In the genomic region with DNA sequence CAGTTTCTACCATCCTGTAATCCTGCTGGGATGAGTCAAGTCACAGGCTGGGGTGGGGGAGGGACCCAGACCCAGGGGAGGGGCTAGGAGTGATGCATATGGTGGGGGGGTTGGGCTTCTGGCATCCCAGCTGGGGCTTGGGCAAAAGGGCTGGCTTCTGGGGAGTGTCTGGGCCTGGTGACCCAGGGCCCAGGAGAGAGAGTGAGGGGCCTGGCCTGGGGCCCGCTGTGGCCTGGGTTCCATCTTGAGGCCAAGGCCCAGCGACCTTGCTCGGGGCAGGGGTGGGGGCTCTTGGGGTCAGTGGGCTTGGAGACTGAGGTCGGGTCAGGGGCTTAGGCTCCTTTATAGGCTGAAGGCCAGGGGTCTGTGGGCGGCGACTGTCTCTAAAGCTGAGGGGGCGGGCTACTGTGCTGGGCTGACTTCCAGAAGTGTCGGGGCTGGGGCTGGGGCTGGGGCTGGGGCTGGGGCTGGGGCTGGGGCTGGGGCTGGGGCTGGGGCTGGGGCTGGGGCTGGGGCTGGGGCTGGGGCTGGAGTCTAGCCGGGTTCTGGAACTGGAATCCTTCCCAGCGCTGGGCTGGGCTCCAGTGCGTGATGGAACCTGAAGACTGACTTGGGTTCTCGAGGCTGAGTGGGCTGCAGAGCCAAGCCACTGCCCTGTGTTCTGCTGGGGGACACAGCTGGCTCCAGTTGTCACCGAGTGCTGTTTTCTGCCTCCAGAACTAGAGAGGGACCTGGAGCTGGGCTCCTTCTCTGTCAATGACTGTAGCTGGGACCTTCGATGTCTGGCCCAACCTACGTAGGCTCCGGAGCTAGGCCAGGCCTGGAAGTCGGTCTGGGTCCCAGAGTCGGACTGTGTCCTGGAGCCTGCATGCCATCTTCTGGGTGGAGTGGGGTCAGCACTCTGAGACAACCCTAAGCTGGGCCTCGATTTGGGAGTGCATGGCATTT, we compare ENCODE assay signal across 9 mouse cellular contexts. TPM values are rescaled to one million over a fixed set of nuclear protein-coding genes. Genes with fewer than 3 reads are reported as not detected.
DNase-seq lines count a peak whose midpoint lies in the region; ATAC-seq lines count a peak whose summit lies in the region.
"Had no signal": no experiment of that assay in that cellular context is flagged by ENCODE, and none has a peak within 500 bp of the region (broad histone marks: within the 10 kb centered on the region; RNA-seq: fewer than 3 reads in every experiment).

No protein-coding gene starts in this region.

- no peaks in the 10 kb centered on the region for H3K9me3 ChIP-seq in embryonic facial prominence, embryonic 11.5 days (replicated peaks; ENCODE audit: control insufficient read depth, low read length)
- H3K9me3 ChIP-seq in hindbrain, embryonic 12.5 days (replicated peaks), result no peaks in the 10 kb centered on the region
- H3K9me3 ChIP-seq: megakaryocyte, embryonic 14.5 days had no signal

- no peaks in the 10 kb centered on the region for H3K36me3 ChIP-seq in embryonic facial prominence, embryonic 11.5 days (replicated peaks; ENCODE audit: control insufficient read depth, insufficient read depth, low read depth, low read length)
- no peaks in the 10 kb centered on the region for H3K36me3 ChIP-seq in hindbrain, embryonic 12.5 days

- H3K27me3 ChIP-seq in embryonic facial prominence, embryonic 11.5 days (ENCODE audit: control insufficient read depth, insufficient read depth, low read length), result peaks cover 10% of the 10 kb centered on the region; the same call in 1 of the 2 replicates
- peaks cover 47% of the 10 kb centered on the region for H3K27me3 ChIP-seq in hindbrain, embryonic 12.5 days
- H3K27me3 ChIP-seq: megakaryocyte, embryonic 14.5 days had no signal

- 35% methylated on average over 18 of the region's 19 CpGs for WGBS in embryonic facial prominence, embryonic 11.5 days
- 35% methylated on average over 16 of the region's 19 CpGs for WGBS in hindbrain, embryonic 12.5 days

- no peak overlapping the region for H3K4me3 ChIP-seq in embryonic facial prominence, embryonic 11.5 days (ENCODE audit: low read depth, low read length)
- no peak overlapping the region; the same call in 1 of the 2 replicates for H3K4me3 ChIP-seq in hindbrain, embryonic 12.5 days
- H3K4me3 ChIP-seq: megakaryocyte, embryonic 14.5 days had no signal

- peak; percentile 44; the same call in 1 of the 2 replicates for ATAC-seq in embryonic facial prominence, embryonic 11.5 days (replicated peaks; ENCODE audit: insufficient number of reproducible peaks, low FRiP score, low TSS enrichment, low read depth)
- no peak; the same call in 1 of the 2 replicates for ATAC-seq in hindbrain, embryonic 12.5 days (ENCODE audit: low FRiP score)

- H3K27ac ChIP-seq in embryonic facial prominence, embryonic 11.5 days (replicated peaks; ENCODE audit: low read depth, low read length), result no peak overlapping the region
- H3K27ac ChIP-seq in hindbrain, embryonic 12.5 days, result no peak overlapping the region

- peak overlapping the region; percentile 18 for H3K9ac ChIP-seq in embryonic facial prominence, embryonic 11.5 days (replicated peaks; ENCODE audit: low read length)
- 0 out of 2 replicates have a peak overlapping the region, but pooled peaks have one; percentile 15 for H3K9ac ChIP-seq in hindbrain, embryonic 12.5 days

- peaks cover 5% of the 10 kb centered on the region for H3K4me1 ChIP-seq in embryonic facial prominence, embryonic 11.5 days (ENCODE audit: control insufficient read depth, insufficient read depth, low read length)
- peaks cover 11% of the 10 kb centered on the region for H3K4me1 ChIP-seq in hindbrain, embryonic 12.5 days

- peak; percentile 57 to 71 for DNase-seq in kidney, postnatal 4 days
- DNase-seq in kidney, adult 9 months, result no peak
- peak; percentile 45 for DNase-seq in embryonic facial prominence, embryonic 11.5 days (ENCODE audit: low spot score)
- peak; percentile 49 for DNase-seq in neural tube, embryonic 10.5 days (ENCODE audit: extremely low spot score, low spot score)
- DNase-seq in adrenal gland, postnatal 10 days, result no peak
- DNase-seq in layer of hippocampus, postnatal 14 days (ENCODE audit: low spot score in 2 of 2), result no peak

- no peak overlapping the region; the same call in 1 of the 2 replicates for H3K4me2 ChIP-seq in embryonic facial prominence, embryonic 11.5 days (ENCODE audit: low read depth, low read length)
- H3K4me2 ChIP-seq in hindbrain, embryonic 12.5 days (replicated peaks), result no peak overlapping the region

RNA-seq across cellular contexts. Expression of gene Tbxa2r, which starts 7.1 kb away (rescaled TPM):
- 1.4 and 2.1 TPM in 2 replicates for polyA plus RNA-seq in embryonic facial prominence, embryonic 11.5 days (2014; fragmentation: Nextera tagmentation; extraction: Ambion mirVana)
- 2.7 and 3.1 TPM in 2 replicates for polyA plus RNA-seq in hindbrain, embryonic 12.5 days (2016; fragmentation: Nextera tagmentation; extraction: Ambion mirVana)
- 10 to 100 TPM; 24.5 to 31.8 TPM for total RNA-seq in adrenal gland, postnatal 10 days (2021)
- total RNA-seq in layer of hippocampus, postnatal 14 days (2021), result 1 to 10 TPM; 1.8 to 2.2 TPM

RNA-seq across cellular contexts. Expression of gene Gipc3, which starts 7.4 kb away (rescaled TPM):
- not detected in 2 replicates for polyA plus RNA-seq in embryonic facial prominence, embryonic 11.5 days (2014; fragmentation: Nextera tagmentation; extraction: Ambion mirVana)
- polyA plus RNA-seq in hindbrain, embryonic 12.5 days (2016; fragmentation: Nextera tagmentation; extraction: Ambion mirVana), result not detected in 2 replicates
- total RNA-seq in adrenal gland, postnatal 10 days (2021), result 1 to 10 TPM; 3.6 to 4.0 TPM
- total RNA-seq in layer of hippocampus, postnatal 14 days (2021), result 1 to 10 TPM; 1.4 to 1.5 TPM
- total RNA-seq: common myeloid progenitor, adult 5-6 weeks had no signal

RNA-seq across cellular contexts. Expression of gene Hmg20b, which starts 14.6 kb away (rescaled TPM):
- 97.9 and 103 TPM in 2 replicates for polyA plus RNA-seq in embryonic facial prominence, embryonic 11.5 days (2014; fragmentation: Nextera tagmentation; extraction: Ambion mirVana)
- polyA plus RNA-seq in hindbrain, embryonic 12.5 days (2016; fragmentation: Nextera tagmentation; extraction: Ambion mirVana), result 92.0 and 93.4 TPM in 2 replicates
- total RNA-seq in adrenal gland, postnatal 10 days (2021), result 10 to 100 TPM; 81.2 to 97.5 TPM
- 10 to 100 TPM; 24.0 to 40.0 TPM for total RNA-seq in layer of hippocampus, postnatal 14 days (2021)

RNA-seq across cellular contexts. Expression of gene Cactin, which starts 14.8 kb away (rescaled TPM):
- 30.1 and 30.5 TPM in 2 replicates for polyA plus RNA-seq in embryonic facial prominence, embryonic 11.5 days (2014; fragmentation: Nextera tagmentation; extraction: Ambion mirVana)
- polyA plus RNA-seq in hindbrain, embryonic 12.5 days (2016; fragmentation: Nextera tagmentation; extraction: Ambion mirVana), result 53.3 and 54.5 TPM in 2 replicates
- 10 to 100 TPM; 29.4 to 35.4 TPM for total RNA-seq in adrenal gland, postnatal 10 days (2021)
- 10 to 100 TPM; 22.4 to 25.8 TPM for total RNA-seq in layer of hippocampus, postnatal 14 days (2021)

RNA-seq across cellular contexts. Expression of gene Mfsd12, which starts 21.6 kb away (rescaled TPM):
- 3.4 and 4.0 TPM in 2 replicates for polyA plus RNA-seq in embryonic facial prominence, embryonic 11.5 days (2014; fragmentation: Nextera tagmentation; extraction: Ambion mirVana)
- polyA plus RNA-seq in hindbrain, embryonic 12.5 days (2016; fragmentation: Nextera tagmentation; extraction: Ambion mirVana), result 11.4 and 12.9 TPM in 2 replicates
- 10 to 100 TPM; 17.8 to 22.8 TPM for total RNA-seq in adrenal gland, postnatal 10 days (2021)
- 10 to 100 TPM; 40.8 to 45.8 TPM for total RNA-seq in layer of hippocampus, postnatal 14 days (2021)

Comparison
In these comparisons a context has a peak if more than half of its experiments do, and no peak if none do; other contexts are left out.
1. DNase-seq: peak in kidney, postnatal 4 days (2 of 2), embryonic facial prominence, embryonic 11.5 days (single experiment) and neural tube, embryonic 10.5 days (single experiment); none in kidney, adult 9 months (single experiment), adrenal gland, postnatal 10 days (single experiment) and layer of hippocampus, postnatal 14 days (0 of 2).
2. RNA of gene Tbxa2r, which starts 7.1 kb away (total RNA-seq): 24.5 to 31.8 TPM in adrenal gland, postnatal 10 days; 1.8 to 2.2 TPM in layer of hippocampus, postnatal 14 days; every median in the first group is over 4 times any median in the second.